Mouse (Mus musculus): ENCODE results near the gene Smim5. TPM values are rescaled to one million over a fixed set of nuclear protein-coding genes. Genes with fewer than 3 reads are reported as not detected.

The Smim5 gene
- polyA plus RNA-seq, 1 experiment from 2014 or later = 48.5 TPM

DNA sequence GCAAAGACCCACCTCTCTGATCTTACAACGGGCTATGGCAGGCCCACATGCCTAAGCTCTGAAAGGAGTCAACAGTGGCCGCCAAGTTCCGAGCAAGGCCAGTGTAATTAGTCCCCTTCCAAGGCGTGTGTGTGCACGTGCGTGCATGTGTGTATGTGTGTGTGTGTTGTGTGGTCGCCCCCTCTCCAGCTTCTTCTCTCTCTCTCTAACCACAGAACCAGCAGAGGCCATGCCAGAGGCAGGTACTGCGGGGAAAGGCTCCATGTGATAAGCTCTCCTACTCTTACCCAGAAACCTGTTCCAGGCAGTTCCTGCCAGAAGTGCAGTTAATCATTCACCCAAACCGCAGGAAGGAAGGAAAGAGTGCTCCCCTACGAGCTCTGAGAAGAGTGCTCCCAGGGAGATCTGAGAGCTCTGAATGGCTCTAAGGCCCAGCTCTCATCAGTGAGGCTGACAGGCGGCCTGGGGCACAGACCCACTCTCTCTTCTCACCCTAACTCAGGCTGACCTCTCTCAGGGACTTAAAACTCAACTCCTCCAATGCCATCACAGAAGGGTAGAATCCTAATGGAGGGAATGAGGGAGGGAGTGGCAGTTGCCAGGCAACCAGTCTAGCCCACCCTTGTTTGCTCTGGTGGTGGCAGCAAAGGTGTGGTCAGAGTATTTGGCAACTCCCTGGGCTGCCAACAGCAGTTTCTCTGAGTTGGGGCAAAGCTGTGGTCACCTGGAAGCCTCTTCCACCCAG is 12.0 kb downstream of the Smim5 start, which contains the start of gene Smim6:
Gene Smim6, plus strand, starts transcription at position 386 of the 745 bp plus-strand sequence.
- 0 out of 2 replicates have a peak within 1 kb of the TSS, but pooled peaks have one; percentile 35 for H3K9ac ChIP-seq (ENCODE audit: low read length)
- no peak within 1 kb of the TSS for H3K4me2 ChIP-seq (ENCODE audit: low read length)
- no peak for ATAC-seq (ENCODE audit: insufficient number of reproducible peaks, insufficient read depth, low FRiP score, low read depth)
- H3K4me3 ChIP-seq (ENCODE audit: control insufficient read depth in 1 of 2, insufficient read depth in 1 of 2, low read depth in 1 of 2, low read length in 2 of 2) = no peak within 1 kb of the TSS
- H3K4me1 ChIP-seq (ENCODE audit: control insufficient read depth in 2 of 2, insufficient read depth in 2 of 2, low read length in 2 of 2) = 0 out of 4 replicates have a peak, but pooled peaks cover 0 to 3% of the 10 kb centered on the region in 2 experiments
- no peaks in the 10 kb centered on the region for H3K27me3 ChIP-seq (ENCODE audit: control insufficient read depth, insufficient read depth, low read length)
- 83% methylated on average over 11 of the region's 11 CpGs for WGBS
- peaks cover 56% of the 10 kb centered on the region for H3K36me3 ChIP-seq (ENCODE audit: control insufficient read depth, insufficient read depth, low read length)
- no peaks in the 10 kb centered on the region for H3K9me3 ChIP-seq (ENCODE audit: control insufficient read depth, low read length)
- no peak within 1 kb of the TSS; a peak in 1 of 4 replicates for H3K27ac ChIP-seq (replicated peaks in 1 of 2; ENCODE audit: control insufficient read depth in 1 of 2, insufficient read depth in 1 of 2, low read depth in 2 of 2, low read length in 2 of 2)

DNA sequence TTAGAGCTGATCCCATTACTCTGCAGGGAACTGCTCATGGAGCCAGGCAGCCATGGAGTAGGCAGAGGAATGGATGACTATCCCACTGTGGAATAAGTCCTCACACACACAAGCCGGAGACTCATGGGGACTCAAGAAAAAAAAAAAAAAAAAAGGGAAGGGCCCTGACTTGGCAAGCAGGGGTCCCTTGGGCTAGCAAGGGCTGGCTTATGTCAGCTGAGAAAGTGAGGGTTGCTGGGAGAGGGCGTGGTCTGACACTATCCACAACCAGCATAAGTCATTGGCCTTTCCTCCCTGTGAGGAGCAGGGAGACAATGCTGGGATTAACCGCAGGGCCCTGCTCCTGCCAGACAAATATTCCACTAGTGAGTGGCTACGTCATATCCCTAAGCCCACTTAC is 16.8 kb downstream of the Smim5 start:
- Histone ChIP-seq H3K4me1 (ENCODE audit: control insufficient read depth in 2 of 2, insufficient read depth in 2 of 2, low read length in 2 of 2) (no peaks in the 10 kb centered on the region), H3K9me3 (ENCODE audit: control insufficient read depth, low read length) (no peaks in the 10 kb centered on the region), H3K36me3 (ENCODE audit: control insufficient read depth, insufficient read depth, low read length) (peaks cover 57% of the 10 kb centered on the region), H3K4me3 (ENCODE audit: control insufficient read depth in 1 of 2, insufficient read depth in 1 of 2, low read depth in 1 of 2, low read length in 2 of 2) (no peak overlapping the region), H3K4me2 (ENCODE audit: low read length) (no peak overlapping the region), H3K9ac (ENCODE audit: low read length) (no peak overlapping the region), H3K27ac (replicated peaks in 1 of 2; ENCODE audit: control insufficient read depth in 1 of 2, insufficient read depth in 1 of 2, low read depth in 2 of 2, low read length in 2 of 2) (no peak overlapping the region), H3K27me3 (ENCODE audit: control insufficient read depth, insufficient read depth, low read length) (no peaks in the 10 kb centered on the region)
- WGBS = 93% methylated on average over 4 of the region's 4 CpGs
- no peak for ATAC-seq (ENCODE audit: insufficient number of reproducible peaks, insufficient read depth, low FRiP score, low read depth)

DNA sequence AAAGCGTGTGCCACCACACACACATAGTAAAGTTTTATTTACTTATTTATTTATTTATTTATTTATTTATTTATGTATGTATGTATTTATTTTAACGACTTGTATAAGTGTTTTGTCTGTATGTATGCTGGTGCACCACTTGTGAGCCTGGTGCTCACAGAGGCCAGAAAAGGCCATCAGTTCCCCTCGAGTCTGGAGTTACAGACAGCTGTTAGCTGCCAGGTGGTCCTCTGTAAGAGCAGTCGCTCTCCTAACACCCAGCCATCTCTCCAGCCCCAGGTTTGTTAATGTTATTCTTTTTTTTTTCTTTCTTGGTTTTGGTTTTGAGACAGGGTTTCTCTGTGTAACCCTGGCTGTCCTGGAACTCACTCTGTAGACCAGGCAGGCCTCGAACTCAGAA is 18.9 kb downstream of the Smim5 start:
- Histone ChIP-seq H3K4me1 (ENCODE audit: control insufficient read depth in 2 of 2, insufficient read depth in 2 of 2, low read length in 2 of 2) (no peaks in the 10 kb centered on the region), H3K9ac (ENCODE audit: low read length) (no peak overlapping the region), H3K27ac (replicated peaks in 1 of 2; ENCODE audit: control insufficient read depth in 1 of 2, insufficient read depth in 1 of 2, low read depth in 2 of 2, low read length in 2 of 2) (no peak overlapping the region), H3K27me3 (ENCODE audit: control insufficient read depth, insufficient read depth, low read length) (no peaks in the 10 kb centered on the region), H3K36me3 (ENCODE audit: control insufficient read depth, insufficient read depth, low read length) (peaks cover 68% of the 10 kb centered on the region), H3K4me2 (ENCODE audit: low read length) (no peak overlapping the region), H3K4me3 (ENCODE audit: control insufficient read depth in 1 of 2, insufficient read depth in 1 of 2, low read depth in 1 of 2, low read length in 2 of 2) (no peak overlapping the region), H3K9me3 (ENCODE audit: control insufficient read depth, low read length) (no peaks in the 10 kb centered on the region)
- 91% methylated on average over 5 of the region's 5 CpGs for WGBS
- ATAC-seq (ENCODE audit: insufficient number of reproducible peaks, insufficient read depth, low FRiP score, low read depth) = no peak

DNA sequence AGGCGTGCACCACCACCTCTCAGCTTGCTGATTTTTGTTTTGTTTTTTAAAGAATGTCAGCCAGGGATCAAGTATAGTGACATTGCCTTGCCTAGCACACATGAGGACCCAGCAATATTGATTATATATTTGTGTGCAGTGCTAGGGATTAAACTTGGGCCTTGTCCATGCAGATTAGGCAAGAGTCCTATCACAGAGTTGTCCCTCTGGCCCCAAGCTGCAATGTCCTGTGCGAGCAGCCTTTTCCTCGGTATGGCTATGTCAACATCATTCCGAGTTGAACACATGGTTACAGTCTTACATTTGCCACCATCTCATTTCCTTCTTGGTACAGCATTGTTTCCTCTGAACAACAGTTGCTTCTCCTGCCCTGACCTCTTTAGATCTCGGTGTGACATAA is 19.3 kb downstream of the Smim5 start:
- WGBS = 85% methylated on average over 5 of the region's 5 CpGs
- H3K4me1 ChIP-seq (ENCODE audit: control insufficient read depth in 2 of 2, insufficient read depth in 2 of 2, low read length in 2 of 2) = no peaks in the 10 kb centered on the region
- no peaks in the 10 kb centered on the region for H3K27me3 ChIP-seq (ENCODE audit: control insufficient read depth, insufficient read depth, low read length)
- H3K27ac ChIP-seq (replicated peaks in 1 of 2; ENCODE audit: control insufficient read depth in 1 of 2, insufficient read depth in 1 of 2, low read depth in 2 of 2, low read length in 2 of 2) = no peak overlapping the region
- H3K4me3 ChIP-seq (ENCODE audit: control insufficient read depth in 1 of 2, insufficient read depth in 1 of 2, low read depth in 1 of 2, low read length in 2 of 2) = no peak overlapping the region
- peaks cover 68% of the 10 kb centered on the region for H3K36me3 ChIP-seq (ENCODE audit: control insufficient read depth, insufficient read depth, low read length)
- H3K4me2 ChIP-seq (ENCODE audit: low read length) = no peak overlapping the region
- no peak for ATAC-seq (ENCODE audit: insufficient number of reproducible peaks, insufficient read depth, low FRiP score, low read depth)
- no peaks in the 10 kb centered on the region for H3K9me3 ChIP-seq (ENCODE audit: control insufficient read depth, low read length)
- H3K9ac ChIP-seq (ENCODE audit: low read length) = no peak overlapping the region

DNA sequence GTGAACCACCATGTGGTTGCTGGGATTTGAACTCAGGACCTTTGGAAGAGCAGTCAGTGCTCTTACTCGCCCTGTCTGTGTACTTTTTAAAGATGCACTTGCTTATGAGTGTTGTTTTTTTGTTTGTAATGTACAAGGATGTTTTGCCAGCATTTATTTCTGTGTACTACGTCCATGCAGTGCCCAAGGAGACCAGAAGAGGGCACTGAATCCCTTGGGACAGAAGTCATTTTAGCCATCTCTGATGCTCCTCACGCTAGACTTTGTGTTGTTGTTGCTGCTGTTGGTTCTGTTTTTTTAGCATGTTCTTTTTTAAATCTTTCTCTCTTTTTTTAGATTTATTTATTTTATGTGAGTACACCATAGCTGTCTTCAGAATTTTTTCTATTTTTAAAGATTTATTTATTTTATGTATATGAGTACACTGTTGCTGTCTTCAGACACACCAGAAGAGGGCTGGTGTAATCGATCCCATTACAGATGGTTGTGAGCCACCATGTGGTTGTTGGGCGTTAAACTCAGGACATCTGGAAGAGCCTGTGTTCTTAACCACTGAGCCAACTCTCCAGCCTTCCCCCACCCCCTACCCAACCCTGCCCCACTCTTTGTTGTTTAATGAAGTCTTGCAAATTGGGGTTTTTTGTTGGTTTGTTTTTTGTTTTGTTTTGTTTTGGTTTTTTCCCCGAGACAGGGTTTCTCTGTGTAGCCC is 20.5 kb downstream of the Smim5 start:
- no peak overlapping the region for H3K4me3 ChIP-seq (ENCODE audit: control insufficient read depth in 1 of 2, insufficient read depth in 1 of 2, low read depth in 1 of 2, low read length in 2 of 2)
- no peaks in the 10 kb centered on the region for H3K4me1 ChIP-seq (ENCODE audit: control insufficient read depth in 2 of 2, insufficient read depth in 2 of 2, low read length in 2 of 2)
- H3K4me2 ChIP-seq (ENCODE audit: low read length) = no peak overlapping the region
- H3K9ac ChIP-seq (ENCODE audit: low read length) = no peak overlapping the region
- H3K9me3 ChIP-seq (ENCODE audit: control insufficient read depth, low read length) = no peaks in the 10 kb centered on the region
- 45% methylated on average over 6 of the region's 6 CpGs for WGBS
- H3K27ac ChIP-seq (replicated peaks in 1 of 2; ENCODE audit: control insufficient read depth in 1 of 2, insufficient read depth in 1 of 2, low read depth in 2 of 2, low read length in 2 of 2) = no peak overlapping the region
- peaks cover 68% of the 10 kb centered on the region for H3K36me3 ChIP-seq (ENCODE audit: control insufficient read depth, insufficient read depth, low read length)
- no peak for ATAC-seq (ENCODE audit: insufficient number of reproducible peaks, insufficient read depth, low FRiP score, low read depth)
- no peaks in the 10 kb centered on the region for H3K27me3 ChIP-seq (ENCODE audit: control insufficient read depth, insufficient read depth, low read length)

DNA sequence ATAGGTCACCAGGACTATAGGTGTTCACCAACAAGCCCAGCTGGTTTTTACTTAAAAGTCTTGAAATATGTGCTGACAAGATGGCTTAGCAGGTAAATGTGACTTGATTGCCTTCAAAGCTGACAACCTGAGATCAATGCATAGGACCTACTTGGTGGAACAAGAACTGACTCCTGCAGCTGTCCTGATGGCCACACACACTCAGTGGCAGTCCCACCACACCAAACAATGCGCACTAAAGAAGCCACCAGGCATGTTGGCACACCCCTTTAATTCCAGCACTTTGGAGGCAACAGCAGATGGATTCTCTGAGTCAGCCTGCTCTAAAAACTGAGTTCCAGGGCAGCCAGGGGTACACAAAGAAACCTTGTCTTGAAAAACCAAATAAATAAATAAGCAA is 22.2 kb downstream of the Smim5 start:
- Histone ChIP-seq H3K4me1 (ENCODE audit: control insufficient read depth in 2 of 2, insufficient read depth in 2 of 2, low read length in 2 of 2) (no peaks in the 10 kb centered on the region), H3K9ac (ENCODE audit: low read length) (no peak overlapping the region), H3K4me3 (ENCODE audit: control insufficient read depth in 1 of 2, insufficient read depth in 1 of 2, low read depth in 1 of 2, low read length in 2 of 2) (no peak overlapping the region), H3K4me2 (ENCODE audit: low read length) (no peak overlapping the region), H3K27me3 (ENCODE audit: control insufficient read depth, insufficient read depth, low read length) (no peaks in the 10 kb centered on the region), H3K9me3 (ENCODE audit: control insufficient read depth, low read length) (no peaks in the 10 kb centered on the region), H3K27ac (replicated peaks in 1 of 2; ENCODE audit: control insufficient read depth in 1 of 2, insufficient read depth in 1 of 2, low read depth in 2 of 2, low read length in 2 of 2) (no peak overlapping the region), H3K36me3 (ENCODE audit: control insufficient read depth, insufficient read depth, low read length) (peaks cover 56% of the 10 kb centered on the region)
- no peak for ATAC-seq (ENCODE audit: insufficient number of reproducible peaks, insufficient read depth, low FRiP score, low read depth)
- 87% methylated on average over 1 of the region's 1 CpGs for WGBS

DNA sequence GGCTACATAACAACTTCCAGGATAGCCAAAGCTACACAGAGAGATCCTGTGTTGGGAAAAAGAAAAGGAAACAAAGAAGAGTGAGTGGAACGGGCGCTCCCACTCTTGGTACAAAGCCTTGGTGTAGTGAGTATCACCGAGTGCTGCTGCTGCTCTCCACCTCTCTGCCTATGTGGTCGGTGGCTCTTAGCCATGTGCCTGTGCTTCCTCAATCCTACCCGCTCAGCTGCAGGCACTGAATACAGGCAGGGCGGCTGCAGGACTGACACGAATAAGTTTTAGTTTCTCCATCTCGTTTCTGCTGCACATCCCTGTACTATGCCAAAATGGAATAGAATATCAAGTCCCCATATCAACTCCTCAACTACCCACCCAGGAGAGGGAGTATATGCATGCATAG is 29.3 kb downstream of the Smim5 start:
- no peak overlapping the region for H3K27ac ChIP-seq (replicated peaks in 1 of 2; ENCODE audit: control insufficient read depth in 1 of 2, insufficient read depth in 1 of 2, low read depth in 2 of 2, low read length in 2 of 2)
- no peaks in the 10 kb centered on the region for H3K27me3 ChIP-seq (ENCODE audit: control insufficient read depth, insufficient read depth, low read length)
- H3K9ac ChIP-seq (ENCODE audit: low read length) = no peak overlapping the region
- no peak overlapping the region for H3K4me2 ChIP-seq (ENCODE audit: low read length)
- H3K4me3 ChIP-seq (ENCODE audit: control insufficient read depth in 1 of 2, insufficient read depth in 1 of 2, low read depth in 1 of 2, low read length in 2 of 2) = no peak overlapping the region
- ATAC-seq (ENCODE audit: insufficient number of reproducible peaks, insufficient read depth, low FRiP score, low read depth) = no peak
- H3K4me1 ChIP-seq (ENCODE audit: control insufficient read depth in 2 of 2, insufficient read depth in 2 of 2, low read length in 2 of 2) = peaks cover 3 to 9% of the 10 kb centered on the region in 2 experiments
- no peaks in the 10 kb centered on the region for H3K9me3 ChIP-seq (ENCODE audit: control insufficient read depth, low read length)
- 89% methylated on average over 8 of the region's 8 CpGs for WGBS
- H3K36me3 ChIP-seq (ENCODE audit: control insufficient read depth, insufficient read depth, low read length) = peaks cover 43% of the 10 kb centered on the region
